25 mouse cellular contexts compared by ENCODE assay signal in genomic region chr17:56245608-56246007, GRCm38 (mm10). TPM values are rescaled to one million over a fixed set of nuclear protein-coding genes. Genes with fewer than 3 reads are reported as not detected.
"Had no signal": no experiment of that assay in that cellular context is flagged by ENCODE, and none has a peak within 500 bp of the region (broad histone marks: within the 10 kb centered on the region; RNA-seq: fewer than 3 reads in every experiment).

No protein-coding gene starts in this region.

- H3K36me3 ChIP-seq: midbrain, embryonic 10.5 days; midbrain, embryonic 13.5 days; neural tube, embryonic 13.5 days; neural tube, embryonic 15.5 days had no signal

- DNase-seq: lung, adult 18-20 months; lung, embryonic 14.5 days; lung, postnatal 10 days; lung, postnatal 4 days; retina, postnatal 1 day; right cerebral cortex, adult 18-20 months; right cerebral cortex, postnatal 25 days; right cerebral cortex, postnatal 4 days; spleen, adult 18-20 months; thymus, adult 2 months; thymus, postnatal 25 days; thymus, postnatal 4 days had no signal

- H3K27ac ChIP-seq: liver, embryonic 14.5 days; midbrain, embryonic 10.5 days; midbrain, embryonic 13.5 days; neural tube, embryonic 13.5 days; neural tube, embryonic 15.5 days had no signal

- ATAC-seq: midbrain, embryonic 13.5 days; midbrain, embryonic 16.5 days had no signal

- H3K4me2 ChIP-seq: lung, embryonic 14.5 days; midbrain, embryonic 13.5 days; neural tube, embryonic 13.5 days; neural tube, embryonic 15.5 days had no signal

- H3K9ac ChIP-seq: liver, embryonic 14.5 days; lung, embryonic 14.5 days; midbrain, embryonic 13.5 days; neural tube, embryonic 13.5 days; neural tube, embryonic 15.5 days had no signal

- H3K4me3 ChIP-seq: midbrain, embryonic 10.5 days; midbrain, embryonic 13.5 days; myocyte; neural tube, embryonic 13.5 days; neural tube, embryonic 15.5 days had no signal

- H3K9me3 ChIP-seq: midbrain, embryonic 10.5 days; midbrain, embryonic 13.5 days; neural tube, embryonic 13.5 days; neural tube, embryonic 15.5 days had no signal

RNA-seq across cellular contexts. Expression of gene Arrdc5, which starts 54.5 kb away (rescaled TPM):
- polyA plus RNA-seq: liver, embryonic 14.5 days; liver, embryonic 16.5 days; lung, embryonic 14.5 days; lung, embryonic 16.5 days; midbrain, embryonic 10.5 days; midbrain, embryonic 13.5 days; midbrain, embryonic 16.5 days; myocyte; neural tube, embryonic 13.5 days; neural tube, embryonic 15.5 days; small intestine, adult 2 months; stomach, embryonic 14.5 days; stomach, embryonic 16.5 days; thymus, adult 2 months; urinary bladder, adult 2 months had no signal
